Mouse (Mus musculus): ENCODE data around the gene Olfr544. TPM values are rescaled to one million over a fixed set of nuclear protein-coding genes. Genes with fewer than 3 reads are reported as not detected.

Gene Olfr544
- polyA plus RNA-seq, 1 experiment from 2014 or later, result 0.10 TPM

- ATAC-seq (ENCODE audit: low read depth), result no peak
- H3K4me1 ChIP-seq (ENCODE audit: control insufficient read depth, insufficient read depth, low read length), result no peaks in the 10 kb centered on the region
- H3K9ac ChIP-seq (ENCODE audit: low read depth, low read length), result no peak overlapping the region
- peaks cover 71% of the 10 kb centered on the region for H3K36me3 ChIP-seq (ENCODE audit: control insufficient read depth, insufficient read depth, low read length)
- H3K27me3 ChIP-seq (replicated peaks; ENCODE audit: control insufficient read depth, insufficient read depth, low read length), result no peaks in the 10 kb centered on the region
- 85% methylated on average over 8 of the region's 8 CpGs for WGBS
- no peaks in the 10 kb centered on the region for H3K9me3 ChIP-seq (ENCODE audit: control insufficient read depth, low read length)
- no peak for DNase-seq (ENCODE audit: low spot score)
- no peak overlapping the region for H3K27ac ChIP-seq (replicated peaks; ENCODE audit: low read depth, low read length)
- no peak overlapping the region for H3K4me3 ChIP-seq (ENCODE audit: low read depth, low read length)
- no peak overlapping the region for H3K4me2 ChIP-seq (ENCODE audit: low read depth, low read length)
These were observed 20.5 kb downstream of the Olfr544 start for GRCm38 (mm10) chr7:102467566-102467965.

GRCm38 (mm10) chr7:102458618-102459380 is 29.3 kb downstream of the Olfr544 start:
- H3K4me2 ChIP-seq (ENCODE audit: low read depth, low read length), result no peak overlapping the region
- no peak overlapping the region for H3K27ac ChIP-seq (replicated peaks; ENCODE audit: low read depth, low read length)
- H3K9ac ChIP-seq (ENCODE audit: low read depth, low read length), result no peak overlapping the region
- no peaks in the 10 kb centered on the region for H3K9me3 ChIP-seq (ENCODE audit: control insufficient read depth, low read length)
- WGBS, result 88% methylated on average over 5 of the region's 5 CpGs
- no peak overlapping the region for H3K4me3 ChIP-seq (ENCODE audit: low read depth, low read length)
- no peak for ATAC-seq (ENCODE audit: low read depth)
- DNase-seq (ENCODE audit: low spot score), result no peak
- no peaks in the 10 kb centered on the region for H3K4me1 ChIP-seq (ENCODE audit: control insufficient read depth, insufficient read depth, low read length)
- H3K36me3 ChIP-seq (ENCODE audit: control insufficient read depth, insufficient read depth, low read length), result peaks cover 97% of the 10 kb centered on the region
- no peaks in the 10 kb centered on the region for H3K27me3 ChIP-seq (replicated peaks; ENCODE audit: control insufficient read depth, insufficient read depth, low read length)

- Histone ChIP-seq H3K4me2 (ENCODE audit: low read depth, low read length) (no peak overlapping the region), H3K36me3 (ENCODE audit: control insufficient read depth, insufficient read depth, low read length) (peaks cover 73% of the 10 kb centered on the region), H3K27ac (replicated peaks; ENCODE audit: low read depth, low read length) (no peak overlapping the region), H3K9ac (ENCODE audit: low read depth, low read length) (no peak overlapping the region), H3K27me3 (replicated peaks; ENCODE audit: control insufficient read depth, insufficient read depth, low read length) (no peaks in the 10 kb centered on the region), H3K4me3 (ENCODE audit: low read depth, low read length) (no peak overlapping the region), H3K4me1 (ENCODE audit: control insufficient read depth, insufficient read depth, low read length) (peaks cover 13% of the 10 kb centered on the region), H3K9me3 (ENCODE audit: control insufficient read depth, low read length) (no peaks in the 10 kb centered on the region)
- ATAC-seq (ENCODE audit: low read depth), result no peak
- DNase-seq (ENCODE audit: low spot score), result no peak
- 91% methylated on average over 9 of the region's 9 CpGs for WGBS
These were observed 41.7 kb downstream of the Olfr544 start for GRCm38 (mm10) chr7:102446438-102446837.

GRCm38 (mm10) chr7:102444301-102444700 is 43.8 kb downstream of the Olfr544 start:
- ATAC-seq (ENCODE audit: low read depth) (no peak), DNase-seq (ENCODE audit: low spot score) (no peak)
- Histone ChIP-seq H3K4me3 (ENCODE audit: low read depth, low read length) (no peak overlapping the region), H3K27me3 (replicated peaks; ENCODE audit: control insufficient read depth, insufficient read depth, low read length) (no peaks in the 10 kb centered on the region; the same call in 1 of the 2 replicates), H3K4me1 (ENCODE audit: control insufficient read depth, insufficient read depth, low read length) (peaks cover 13% of the 10 kb centered on the region), H3K36me3 (ENCODE audit: control insufficient read depth, insufficient read depth, low read length) (peaks cover 52% of the 10 kb centered on the region), H3K9ac (ENCODE audit: low read depth, low read length) (no peak overlapping the region), H3K9me3 (ENCODE audit: control insufficient read depth, low read length) (no peaks in the 10 kb centered on the region), H3K27ac (replicated peaks; ENCODE audit: low read depth, low read length) (no peak overlapping the region), H3K4me2 (ENCODE audit: low read depth, low read length) (no peak overlapping the region)
- 80% methylated on average over 2 of the region's 2 CpGs for WGBS

GRCm38 (mm10) chr7:102442432-102442831 is 45.7 kb downstream of the Olfr544 start:
- ATAC-seq (ENCODE audit: low read depth) (no peak), DNase-seq (ENCODE audit: low spot score) (no peak)
- Histone ChIP-seq H3K27ac (replicated peaks; ENCODE audit: low read depth, low read length) (peak overlapping the region; percentile 92), H3K4me3 (ENCODE audit: low read depth, low read length) (peak overlapping the region; percentile 91), H3K4me1 (ENCODE audit: control insufficient read depth, insufficient read depth, low read length) (peaks cover 13% of the 10 kb centered on the region), H3K27me3 (replicated peaks; ENCODE audit: control insufficient read depth, insufficient read depth, low read length) (no peaks in the 10 kb centered on the region; the same call in 1 of the 2 replicates), H3K36me3 (ENCODE audit: control insufficient read depth, insufficient read depth, low read length) (peaks cover 36% of the 10 kb centered on the region), H3K9me3 (ENCODE audit: control insufficient read depth, low read length) (no peaks in the 10 kb centered on the region), H3K9ac (ENCODE audit: low read depth, low read length) (peak overlapping the region; percentile 95), H3K4me2 (ENCODE audit: low read depth, low read length) (peak overlapping the region; percentile 61)
- WGBS, result 0% methylated on average over 4 of the region's 4 CpGs

GRCm38 (mm10) chr7:102441657-102442391 is 46.3 kb downstream of the Olfr544 start, which contains the start of gene Rrm1:
Gene Rrm1 (plus strand): TSS chr7:102441695.
- under 1% methylated on average over 52 of the region's 56 CpGs for WGBS
- ATAC-seq (ENCODE audit: low read depth) (peak; percentile 99), DNase-seq (ENCODE audit: low spot score) (peak; percentile 99)
- Histone ChIP-seq H3K9me3 (ENCODE audit: control insufficient read depth, low read length) (no peaks in the 10 kb centered on the region), H3K9ac (ENCODE audit: low read depth, low read length) (peak within 1 kb of the TSS; percentile 95), H3K27ac (replicated peaks; ENCODE audit: low read depth, low read length) (peak within 1 kb of the TSS; percentile 92), H3K36me3 (ENCODE audit: control insufficient read depth, insufficient read depth, low read length) (peaks cover 31% of the 10 kb centered on the region), H3K4me3 (ENCODE audit: low read depth, low read length) (peak within 1 kb of the TSS; percentile 91), H3K4me1 (ENCODE audit: control insufficient read depth, insufficient read depth, low read length) (peaks cover 13% of the 10 kb centered on the region), H3K4me2 (ENCODE audit: low read depth, low read length) (peak within 1 kb of the TSS; percentile 61), H3K27me3 (replicated peaks; ENCODE audit: control insufficient read depth, insufficient read depth, low read length) (no peaks in the 10 kb centered on the region; the same call in 1 of the 2 replicates)

- ATAC-seq (ENCODE audit: low read depth) (no peak), DNase-seq (ENCODE audit: low spot score) (no peak)
- no peaks in the 10 kb centered on the region; the same call in 1 of the 2 replicates for H3K27me3 ChIP-seq (replicated peaks; ENCODE audit: control insufficient read depth, insufficient read depth, low read length)
- H3K4me1 ChIP-seq (ENCODE audit: control insufficient read depth, insufficient read depth, low read length), result peaks cover 13% of the 10 kb centered on the region
- peak overlapping the region; percentile 91 for H3K4me3 ChIP-seq (ENCODE audit: low read depth, low read length)
- no peak overlapping the region; the same call in 1 of the 2 replicates for H3K9ac ChIP-seq (ENCODE audit: low read depth, low read length)
- H3K27ac ChIP-seq (replicated peaks; ENCODE audit: low read depth, low read length), result peak overlapping the region; percentile 92
- peak overlapping the region; percentile 61 for H3K4me2 ChIP-seq (ENCODE audit: low read depth, low read length)
- no peaks in the 10 kb centered on the region for H3K9me3 ChIP-seq (ENCODE audit: control insufficient read depth, low read length)
- peaks cover 23% of the 10 kb centered on the region for H3K36me3 ChIP-seq (ENCODE audit: control insufficient read depth, insufficient read depth, low read length)
- 51% methylated on average over 15 of the region's 15 CpGs for WGBS
These were observed 47.1 kb downstream of the Olfr544 start for GRCm38 (mm10) chr7:102440822-102441656.

GRCm38 (mm10) chr7:102434344-102434743 is 53.8 kb downstream of the Olfr544 start:
- H3K27ac ChIP-seq (replicated peaks; ENCODE audit: low read depth, low read length), result no peak overlapping the region
- peaks cover 9% of the 10 kb centered on the region; the same call in 1 of the 2 replicates for H3K36me3 ChIP-seq (ENCODE audit: control insufficient read depth, insufficient read depth, low read length)
- DNase-seq (ENCODE audit: low spot score) (no peak), ATAC-seq (ENCODE audit: low read depth) (no peak)
- whole genome bisulfite sequencing, result 66% methylated on average over 2 of the region's 2 CpGs
- H3K4me2 ChIP-seq (ENCODE audit: low read depth, low read length), result no peak overlapping the region
- H3K9ac ChIP-seq (ENCODE audit: low read depth, low read length), result no peak overlapping the region
- no peaks in the 10 kb centered on the region for H3K27me3 ChIP-seq (replicated peaks; ENCODE audit: control insufficient read depth, insufficient read depth, low read length)
- no peaks in the 10 kb centered on the region for H3K9me3 ChIP-seq (ENCODE audit: control insufficient read depth, low read length)
- no peak overlapping the region for H3K4me3 ChIP-seq (ENCODE audit: low read depth, low read length)
- no peaks in the 10 kb centered on the region for H3K4me1 ChIP-seq (ENCODE audit: control insufficient read depth, insufficient read depth, low read length)
